Mouse (Mus musculus) cerebral cortex, adult 2 months (tissue): ENCODE data around the gene Mark1.

Source experiments
- WGBS: fragments of 180-500 bp; shearing (Covaris S2); methylation state at CpG from one replicate; pipeline ENCODE4 v1.1.7; 2018; 5-methylcytosine and 5-hydroxymethylcytosine counted together

The Mark1 gene

GRCm38 (mm10) chr1:184963121-184963693 is 36.2 kb downstream of the Mark1 start:
- 55% methylated on average over 12 of the region's 12 CpGs for WGBS

- 56% methylated on average over 5 of the region's 5 CpGs for WGBS
These were observed 37.5 kb downstream of the Mark1 start for GRCm38 (mm10) chr1:184961853-184962252.

GRCm38 (mm10) chr1:184958818-184959217 is 40.6 kb downstream of the Mark1 start:
- WGBS: 45% methylated on average over 9 of the region's 9 CpGs

GRCm38 (mm10) chr1:184958388-184958787 is 41.0 kb downstream of the Mark1 start:
- 67% methylated on average over 6 of the region's 6 CpGs for WGBS

GRCm38 (mm10) chr1:184951758-184952157 is 47.6 kb downstream of the Mark1 start:
- WGBS: 39% methylated on average over 5 of the region's 5 CpGs

- WGBS: 58% methylated on average over 11 of the region's 11 CpGs
These were observed 48.3 kb downstream of the Mark1 start for GRCm38 (mm10) chr1:184951057-184951456.

DNA sequence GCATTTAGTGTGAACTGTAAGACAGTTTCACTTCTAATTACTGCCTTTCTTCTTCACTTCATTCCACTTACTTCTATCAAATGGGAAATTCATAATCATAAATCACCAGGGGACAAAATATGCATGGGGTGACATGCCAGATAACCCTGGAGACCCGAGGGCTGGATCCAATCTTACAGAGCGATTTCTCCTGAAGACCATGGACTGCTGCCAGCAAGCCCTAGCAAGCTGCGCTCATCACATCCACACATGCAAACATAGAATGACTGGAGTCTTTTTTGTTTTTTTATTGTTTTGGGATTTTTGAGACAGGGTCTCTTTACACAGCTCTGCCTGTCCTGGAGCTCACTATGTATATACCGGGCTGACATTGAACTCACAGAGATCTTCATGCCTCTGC is 61.3 kb downstream of the Mark1 start:
- WGBS: 76% methylated on average over 4 of the region's 4 CpGs

- WGBS: 70% methylated on average over 5 of the region's 5 CpGs
These were observed 63.4 kb downstream of the Mark1 start for GRCm38 (mm10) chr1:184935980-184936379.

DNA sequence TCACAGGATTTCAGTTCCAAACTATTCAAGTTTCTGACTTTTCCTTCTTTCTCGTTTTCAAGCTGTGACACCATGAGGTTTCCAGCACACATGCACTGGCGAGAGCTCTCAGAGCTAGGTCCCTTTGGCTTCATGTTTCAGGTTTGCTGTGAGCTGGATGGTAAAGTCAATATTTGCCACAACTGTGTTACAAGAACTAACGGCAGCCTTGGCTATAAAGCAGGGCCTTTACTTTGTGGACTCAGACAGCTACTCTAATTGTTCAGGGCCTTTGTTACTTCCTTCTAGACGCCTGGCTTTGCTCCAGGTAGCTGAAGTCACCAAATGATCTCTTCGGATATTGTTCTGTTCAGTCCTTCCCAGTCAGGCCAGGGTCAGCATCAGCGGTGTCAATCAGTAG is 63.9 kb downstream of the Mark1 start:
- WGBS: 52% methylated on average over 6 of the region's 6 CpGs

DNA sequence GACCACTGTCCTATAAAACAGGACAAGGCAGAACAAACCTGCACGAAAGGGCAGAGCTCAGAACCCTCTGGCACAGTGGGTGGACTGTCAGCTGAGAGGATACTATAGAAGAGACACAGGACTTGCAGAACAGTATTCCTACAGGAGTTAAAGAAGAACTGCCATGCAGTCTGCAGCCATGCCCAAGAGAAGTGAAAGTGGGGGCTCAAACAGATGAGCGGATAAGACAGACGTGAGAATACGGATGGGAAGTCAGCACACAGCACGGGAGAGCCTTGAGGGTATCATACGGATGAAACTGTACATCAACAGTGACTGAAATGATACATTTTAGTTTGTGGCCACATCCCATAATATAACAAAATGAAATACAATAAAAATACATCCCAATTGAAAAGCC is 68.3 kb downstream of the Mark1 start:
- 86% methylated on average over 6 of the region's 6 CpGs for WGBS

DNA sequence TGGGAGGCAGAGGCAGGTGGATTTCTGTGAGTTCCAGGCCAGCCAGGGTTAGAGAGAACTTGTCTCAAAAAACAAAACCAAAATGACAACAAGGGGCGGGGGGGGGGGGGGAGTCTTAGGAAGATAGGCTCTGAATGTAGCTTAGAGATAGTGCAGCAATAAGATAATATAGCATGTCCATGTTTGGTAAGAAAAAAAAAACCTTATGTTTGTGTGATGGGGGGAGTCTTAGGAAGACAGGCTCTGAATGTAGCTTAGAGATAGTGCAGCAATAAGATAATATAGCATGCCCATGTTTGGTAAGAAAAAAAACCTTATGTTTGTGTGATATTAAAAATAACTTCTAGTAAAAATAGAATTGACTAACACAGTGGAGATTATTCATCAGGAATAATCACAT is 71.0 kb downstream of the Mark1 start:
- WGBS: 93% methylated on average over 1 of the region's 1 CpGs

DNA sequence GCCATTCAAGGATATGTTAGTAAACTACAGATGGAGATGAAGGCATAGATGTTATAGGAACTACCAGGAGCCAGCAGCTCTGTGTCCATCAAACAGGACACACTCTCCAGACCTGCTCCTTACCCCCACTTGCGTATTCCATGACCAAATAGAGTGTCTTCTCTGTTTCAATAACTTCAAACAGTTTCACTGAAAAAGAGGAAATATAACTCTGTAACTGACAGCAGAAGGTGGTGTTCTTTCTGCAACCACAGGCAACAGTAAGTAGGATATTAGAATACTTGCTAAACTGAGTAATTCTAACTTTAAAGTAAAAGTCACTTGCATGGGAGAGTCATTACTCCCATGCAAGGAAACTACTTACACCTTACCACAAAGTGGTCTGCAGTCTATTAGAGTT is 71.5 kb downstream of the Mark1 start:
- WGBS: 88% methylated on average over 1 of the region's 1 CpGs

DNA sequence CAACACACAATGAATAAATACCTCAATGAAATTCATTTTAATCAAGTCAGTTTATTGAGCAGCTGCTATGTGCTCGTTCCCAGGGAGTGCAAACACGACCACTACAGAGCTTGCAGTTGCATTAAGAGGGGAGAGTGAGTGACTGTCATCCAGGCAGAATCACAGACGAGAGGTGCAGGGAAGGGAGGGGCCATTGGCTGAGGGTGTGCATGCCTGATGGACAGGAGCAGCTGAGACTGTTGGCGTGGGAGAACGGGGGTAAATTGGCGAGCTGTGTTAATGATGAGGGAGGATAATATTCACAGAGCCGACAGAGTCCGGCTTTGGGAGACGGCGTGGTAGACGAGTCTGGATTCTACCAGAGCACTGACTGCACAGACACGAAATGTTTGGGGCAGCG is 76.5 kb downstream of the Mark1 start:
- WGBS: 60% methylated on average over 13 of the region's 13 CpGs

DNA sequence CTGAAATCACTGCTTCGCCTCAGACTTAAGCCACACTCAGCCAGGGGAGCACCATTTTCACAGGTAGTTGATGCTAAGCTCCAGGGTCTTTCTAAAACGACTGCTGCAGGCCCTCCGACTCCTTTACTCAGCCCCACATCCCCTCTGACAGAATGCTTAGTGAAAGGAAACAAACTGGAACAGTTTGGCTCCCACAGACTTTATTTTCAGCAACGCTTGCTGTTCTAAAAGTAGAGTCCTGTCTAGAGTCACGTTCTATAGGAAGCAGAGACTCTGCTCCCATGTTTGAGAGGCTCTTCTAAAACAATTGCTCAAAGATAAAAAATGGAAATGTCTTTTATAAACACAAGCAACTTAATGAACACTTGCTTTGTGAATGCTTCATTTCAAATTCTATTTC is 79.3 kb downstream of the Mark1 start:
- WGBS: 38% methylated on average over 5 of the region's 5 CpGs

- WGBS: 78% methylated on average over 5 of the region's 5 CpGs
These were observed 81.0 kb downstream of the Mark1 start for GRCm38 (mm10) chr1:184918227-184918888.

- WGBS: 89% methylated on average over 18 of the region's 18 CpGs
These were observed 87.0 kb downstream of the Mark1 start for GRCm38 (mm10) chr1:184912336-184912735.

DNA sequence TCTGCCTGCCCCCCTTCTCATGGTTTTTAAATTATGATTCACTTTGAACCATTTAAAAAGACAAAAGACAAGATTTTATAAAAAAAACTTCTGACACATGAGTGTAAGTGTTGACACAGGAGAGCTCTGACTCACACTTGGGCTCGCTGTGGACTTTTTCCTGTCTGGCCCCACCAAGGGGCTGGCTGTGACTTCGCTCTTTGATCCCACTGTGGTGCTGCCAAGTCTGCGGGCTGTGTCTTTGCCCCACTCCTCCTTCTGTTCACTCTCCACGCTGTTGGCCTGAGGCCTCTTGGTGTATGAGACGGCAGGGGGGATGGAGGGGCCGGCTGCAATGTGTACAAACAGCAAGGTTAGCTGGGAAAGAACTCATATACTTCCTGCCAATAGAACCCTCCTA is 87.5 kb downstream of the Mark1 start:
- 29% methylated on average over 6 of the region's 6 CpGs for WGBS

GRCm38 (mm10) chr1:184908558-184908957 is 90.8 kb downstream of the Mark1 start:
- 32% methylated on average over 9 of the region's 9 CpGs for WGBS

DNA sequence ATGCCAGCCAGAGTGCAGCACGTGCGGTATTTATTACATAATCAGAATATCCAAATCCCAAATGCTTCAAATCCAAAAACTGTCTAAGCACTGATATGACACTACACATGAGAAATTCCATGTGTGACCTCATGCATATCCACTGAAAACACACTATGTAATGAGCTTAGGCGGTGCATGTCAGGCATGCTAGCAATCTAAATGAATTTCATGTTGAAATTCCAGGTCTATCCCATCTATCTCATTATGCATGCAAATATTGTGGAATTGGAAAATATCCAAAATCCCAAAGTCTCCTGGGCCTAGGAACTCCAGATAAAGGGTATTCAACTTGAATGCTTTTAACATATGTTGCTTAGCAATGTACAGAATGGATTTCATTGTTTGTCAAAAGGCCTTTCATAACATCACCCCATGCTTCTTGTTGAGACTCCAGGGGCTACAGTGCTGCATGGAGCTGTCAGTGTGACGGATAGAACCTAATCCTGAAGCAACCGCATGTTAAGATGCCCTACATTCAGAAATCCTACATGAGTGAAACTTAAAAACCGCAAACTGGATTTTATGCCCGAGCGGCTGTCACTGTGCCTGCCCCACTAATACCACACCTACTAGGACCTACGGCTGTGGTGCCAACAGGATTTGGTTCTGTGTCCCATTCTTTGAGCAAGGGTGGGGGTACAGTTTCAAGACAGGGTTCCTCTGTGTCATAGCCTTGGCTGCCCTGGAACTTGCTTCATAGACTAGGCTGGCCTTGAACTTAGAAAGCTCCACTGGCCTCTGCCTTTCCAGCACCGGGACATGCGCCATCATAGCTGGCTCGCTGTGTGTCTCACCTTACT is 93.2 kb downstream of the Mark1 start:
- 76% methylated on average over 12 of the region's 12 CpGs for WGBS

DNA sequence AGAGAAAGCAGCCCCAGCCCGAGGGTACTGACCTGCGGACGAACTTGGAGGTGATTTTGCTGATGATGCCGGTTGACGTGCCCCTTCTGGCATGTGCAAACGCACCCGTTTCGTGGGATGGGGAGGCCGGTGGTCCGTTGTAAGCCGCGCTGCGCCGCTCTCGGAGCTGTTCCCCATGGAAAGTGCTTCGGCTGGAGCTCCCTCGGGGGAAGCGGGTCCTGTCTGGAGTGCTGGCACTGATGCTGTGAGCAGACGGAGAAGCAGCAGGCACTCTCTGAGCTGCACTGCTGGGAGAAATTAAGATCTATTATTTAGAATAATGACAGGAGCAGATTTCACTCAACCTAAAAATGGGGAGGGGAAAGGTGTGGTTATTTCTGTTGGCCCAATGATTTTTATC is 94.0 kb downstream of the Mark1 start:
- WGBS: 66% methylated on average over 19 of the region's 19 CpGs

GRCm38 (mm10) chr1:184903697-184904096 is 95.7 kb downstream of the Mark1 start:
- WGBS: 71% methylated on average over 7 of the region's 7 CpGs

DNA sequence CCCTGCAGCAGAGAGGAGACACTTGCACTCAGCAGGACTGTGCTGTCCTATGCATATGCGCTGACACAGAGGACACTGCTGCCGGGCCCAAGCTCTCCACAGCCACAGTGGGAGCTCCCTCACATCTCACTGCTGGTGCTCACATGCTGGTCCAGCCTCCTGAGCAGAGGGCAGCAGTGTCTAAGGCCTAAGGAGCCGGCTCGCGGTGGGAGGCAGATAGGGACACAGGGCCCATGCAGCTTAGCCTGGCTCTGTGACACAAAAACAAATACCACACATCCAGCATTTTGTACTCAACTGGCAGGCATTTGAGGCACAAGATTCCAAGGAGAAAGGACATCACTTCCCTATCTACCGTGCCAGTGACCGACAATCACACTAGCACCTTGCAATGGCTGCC is 96.5 kb downstream of the Mark1 start:
- 73% methylated on average over 7 of the region's 7 CpGs for WGBS

- WGBS: 82% methylated on average over 16 of the region's 16 CpGs
These were observed 102.0 kb downstream of the Mark1 start for GRCm38 (mm10) chr1:184897350-184897749.
